Mouse (Mus musculus) thymus, postnatal 4 days (tissue): Measurements from ENCODE around the gene Aldh1l2.

Source experiments
- DNase-seq: peaks from one replicate; pipeline ENCODE4 v3.0.0; 2021

Gene Aldh1l2

GRCm38 (mm10) chr10:83448582-83448981 is 85.4 kb downstream of the Aldh1l2 start:
- no peak for DNase-seq
